In the genomic region with DNA sequence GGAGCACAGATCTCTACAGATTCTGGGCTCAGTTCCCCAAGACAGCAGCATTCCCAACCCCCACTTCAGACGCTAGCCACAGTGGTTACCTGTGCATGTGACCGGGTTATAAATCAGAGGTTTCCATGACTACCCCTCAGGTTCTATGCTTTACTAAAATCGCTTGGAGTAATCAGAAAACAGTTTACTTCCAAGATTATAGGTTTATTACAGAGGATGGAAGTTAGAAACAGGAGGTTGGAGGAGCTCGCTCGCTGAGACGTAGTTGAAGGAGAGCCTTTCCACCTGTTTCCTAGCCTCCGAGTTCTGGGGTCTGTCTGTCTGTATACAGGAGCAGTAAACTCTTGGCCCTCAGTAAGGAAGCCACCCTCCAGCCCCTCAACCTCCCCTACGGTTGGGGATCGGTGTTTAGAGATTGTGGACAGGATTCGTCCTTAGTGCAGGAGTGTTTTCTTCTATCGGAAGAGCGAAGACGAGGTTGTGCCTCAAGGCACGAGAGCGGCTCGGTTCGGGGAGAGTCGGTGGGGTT, we compare ENCODE assay signal across 11 mouse cellular contexts. TPM values are rescaled to one million over a fixed set of nuclear protein-coding genes. Genes with fewer than 3 reads are reported as not detected.
DNase-seq lines count a peak whose midpoint lies in the region; ATAC-seq and TF ChIP-seq lines count a peak whose summit lies in the region.
"Had no signal": no experiment of that assay in that cellular context is flagged by ENCODE, and none has a peak within 500 bp of the region (broad histone marks: within the 10 kb centered on the region; RNA-seq: fewer than 3 reads in every experiment).

No protein-coding gene starts in this region.

- DNase-seq in heart, postnatal 36 days, result no peak
- peak; percentile 86 for DNase-seq in ES-CJ7 (ENCODE audit: low read depth, low spot score)
- peak; percentile 60 for DNase-seq in forebrain, postnatal 0 days
- peak; percentile 97 for DNase-seq in midbrain, embryonic 11.5 days (ENCODE audit: low spot score, missing footprints)
- no peak for DNase-seq in ovary, postnatal 14 days (ENCODE audit: low spot score)
- no peak for DNase-seq in adrenal gland, adult 8-10 months
- DNase-seq: kidney, adult 18-20 months; lung, postnatal 36 days had no signal

- H3K27ac ChIP-seq in heart, embryonic 11.5 days (ENCODE audit: low read depth, low read length), result no peak overlapping the region
- 0 out of 2 replicates have a peak overlapping the region, but pooled peaks have one; percentile 15 for H3K27ac ChIP-seq in forebrain, postnatal 0 days (ENCODE audit: low read depth, low read length)
- peak overlapping the region; percentile 16 for H3K27ac ChIP-seq in midbrain, embryonic 11.5 days (ENCODE audit: low read depth, low read length)

- no peaks in the 10 kb centered on the region for H3K9me3 ChIP-seq in heart, embryonic 11.5 days (replicated peaks; ENCODE audit: control insufficient read depth, low read length)
- H3K9me3 ChIP-seq in forebrain, postnatal 0 days (ENCODE audit: low read length), result no peaks in the 10 kb centered on the region
- no peaks in the 10 kb centered on the region for H3K9me3 ChIP-seq in midbrain, embryonic 11.5 days (ENCODE audit: control insufficient read depth, low read length)

- H3K27me3 ChIP-seq in heart, embryonic 11.5 days (ENCODE audit: control insufficient read depth, insufficient read depth, low read length), result peaks cover 57% of the 10 kb centered on the region
- H3K27me3 ChIP-seq in forebrain, postnatal 0 days (ENCODE audit: insufficient read depth, low read length), result peaks cover 52% of the 10 kb centered on the region
- H3K27me3 ChIP-seq in midbrain, embryonic 11.5 days (ENCODE audit: control insufficient read depth, insufficient read depth, low read length), result peaks cover 40% of the 10 kb centered on the region

- no peaks in the 10 kb centered on the region for H3K4me1 ChIP-seq in heart, embryonic 11.5 days (ENCODE audit: control insufficient read depth, insufficient read depth, low read length)
- no peaks in the 10 kb centered on the region for H3K4me1 ChIP-seq in forebrain, postnatal 0 days (ENCODE audit: insufficient read depth)
- peaks cover 10% of the 10 kb centered on the region for H3K4me1 ChIP-seq in midbrain, embryonic 11.5 days (ENCODE audit: control insufficient read depth, insufficient read depth, low read length)

- peak overlapping the region; percentile 0; the same call in 1 of the 2 replicates for H3K9ac ChIP-seq in heart, embryonic 11.5 days (ENCODE audit: low read depth, low read length)
- peak overlapping the region; percentile 28; the same call in 1 of the 2 replicates for H3K9ac ChIP-seq in forebrain, postnatal 0 days
- peak overlapping the region; percentile 44 for H3K9ac ChIP-seq in midbrain, embryonic 11.5 days (ENCODE audit: low read length)

- peak overlapping the region; percentile 60 for H3K4me2 ChIP-seq in heart, embryonic 11.5 days
- H3K4me2 ChIP-seq in forebrain, postnatal 0 days (ENCODE audit: low read depth), result peak overlapping the region; percentile 49
- H3K4me2 ChIP-seq in midbrain, embryonic 11.5 days, result peak overlapping the region; percentile 47

- no peak for TF ChIP-seq CTCF in forebrain, postnatal 0 days (IDR thresholded peaks at IDR 0.05; ENCODE audit: low read depth)

- intact Hi-C loops in heart, postnatal 36 days (cut with DNase I), result no loop called here

- peak overlapping the region; percentile 32 for H3K4me3 ChIP-seq in heart, embryonic 11.5 days (ENCODE audit: low read depth, low read length)
- peak overlapping the region; percentile 24 for H3K4me3 ChIP-seq in forebrain, postnatal 0 days (ENCODE audit: low read depth, low read length)
- H3K4me3 ChIP-seq in midbrain, embryonic 11.5 days (ENCODE audit: low read depth, low read length), result peak overlapping the region; percentile 13
- H3K4me3 ChIP-seq: erythroblast, embryonic 14.5 days had no signal

- WGBS in heart, embryonic 11.5 days (ENCODE audit: insufficient replicate concordance), result under 1% methylated on average over 18 of the region's 18 CpGs
- WGBS in forebrain, postnatal 0 days, result 1% methylated on average over 18 of the region's 18 CpGs
- WGBS in midbrain, embryonic 11.5 days, result under 1% methylated on average over 18 of the region's 18 CpGs

- no peaks in the 10 kb centered on the region for H3K36me3 ChIP-seq in heart, embryonic 11.5 days (ENCODE audit: control insufficient read depth, insufficient read depth, low read length)
- H3K36me3 ChIP-seq in forebrain, postnatal 0 days (ENCODE audit: insufficient read depth), result no peaks in the 10 kb centered on the region
- no peaks in the 10 kb centered on the region for H3K36me3 ChIP-seq in midbrain, embryonic 11.5 days (ENCODE audit: control insufficient read depth, insufficient read depth, low read length)

- ATAC-seq in heart, embryonic 11.5 days (replicated peaks; ENCODE audit: insufficient number of reproducible peaks, low FRiP score, low TSS enrichment), result no peak
- ATAC-seq in forebrain, postnatal 0 days, result peak; percentile 47; the same call in 1 of the 2 replicates
- ATAC-seq in midbrain, embryonic 11.5 days (ENCODE audit: low FRiP score), result peak; percentile 65; the same call in 1 of the 2 replicates
- ATAC-seq in CD4-positive, CD25-positive, alpha-beta regulatory T cell, adult 4 months, result no peak

RNA-seq across cellular contexts. Expression of a gene that starts 25.2 kb away (rescaled TPM):
- 5.0 and 9.8 TPM in 2 replicates for polyA plus RNA-seq in heart, embryonic 11.5 days (2014; fragmentation: Nextera tagmentation; extraction: Ambion mirVana)
- total RNA-seq in heart, postnatal 36 days (2021), result under 1 TPM; 0.30 to 0.69 TPM
- total RNA-seq in forebrain, postnatal 0 days (2014; rRNA removed), result 18.4 and 30.3 TPM in 2 replicates
- polyA plus RNA-seq in forebrain, postnatal 0 days (2015; fragmentation: Nextera tagmentation; extraction: Ambion mirVana), result 7.4 and 23.9 TPM in 2 replicates
- polyA plus RNA-seq in midbrain, embryonic 11.5 days (2014; fragmentation: Nextera tagmentation; extraction: Ambion mirVana), result 16.5 and 17.5 TPM in 2 replicates
- total RNA-seq in adrenal gland, adult 8-10 months (2022), result 10 to 100 TPM in 2 of 4 experiments, 1 to 10 TPM in 2; 6.2 to 12.0 (median 9.7) TPM
- not detected for polyA plus RNA-seq in CD4-positive, CD25-positive, alpha-beta regulatory T cell, adult 4 months (2017; shearing (Covaris generic))

RNA-seq across cellular contexts. Expression of a gene that starts 33.6 kb away (rescaled TPM):
- not detected in 2 replicates for polyA plus RNA-seq in heart, embryonic 11.5 days (2014; fragmentation: Nextera tagmentation; extraction: Ambion mirVana)
- total RNA-seq in heart, postnatal 36 days (2021), result under 1 TPM; 0.44 to 0.49 TPM
- 0.62 and 0.95 TPM in 2 replicates for total RNA-seq in forebrain, postnatal 0 days (2014; rRNA removed)
- polyA plus RNA-seq in forebrain, postnatal 0 days (2015; fragmentation: Nextera tagmentation; extraction: Ambion mirVana), result 0.45 and 0.47 TPM in 2 replicates
- polyA plus RNA-seq in midbrain, embryonic 11.5 days (2014; fragmentation: Nextera tagmentation; extraction: Ambion mirVana), result 0.08 and 0.22 TPM in 2 replicates
- total RNA-seq in adrenal gland, adult 8-10 months (2022), result under 1 TPM in 3 of 4 experiments, not detected in 1; 0.23 to 0.42 (median 0.38) TPM
- polyA plus RNA-seq in CD4-positive, CD25-positive, alpha-beta regulatory T cell, adult 4 months (2017; shearing (Covaris generic)), result not detected
- polyA plus RNA-seq: erythroblast, embryonic 14.5 days had no signal

Comparison
In these comparisons a context has a peak if more than half of its experiments do, and no peak if none do; other contexts are left out.
1. ATAC-seq: peak in forebrain, postnatal 0 days (single experiment) and midbrain, embryonic 11.5 days (single experiment); none in heart, embryonic 11.5 days (single experiment) and CD4-positive, CD25-positive, alpha-beta regulatory T cell, adult 4 months (single experiment).
2. DNase-seq: peak in ES-CJ7 (single experiment), forebrain, postnatal 0 days (single experiment) and midbrain, embryonic 11.5 days (single experiment); none in heart, postnatal 36 days (0 of 2), ovary, postnatal 14 days (single experiment) and adrenal gland, adult 8-10 months (single experiment).
3. Peak in every context shown above with its lines, with median percentiles within 50 percentile points of each other: H3K4me2 ChIP-seq, H3K4me3 ChIP-seq and H3K9ac ChIP-seq.